Mouse (Mus musculus) bone marrow macrophage, adult 2 months (primary cell): ENCODE data around the gene Cbarp. TPM values are rescaled to one million over a fixed set of nuclear protein-coding genes. Genes with fewer than 3 reads are reported as not detected.

Experiments
- H3K27ac ChIP-seq: 2 replicates; pipeline ENCODE4 v1.5.1; 2012; ENCODE audit warnings: low read depth, low read length; ENCODE audit not compliant: insufficient read depth
- H3K4me1 ChIP-seq: 2 replicates; pipeline ENCODE4 v1.6.1; 2012; ENCODE audit warnings: low read length; ENCODE audit not compliant: control insufficient read depth, insufficient read depth
- H3K4me3 ChIP-seq: 2 replicates; pipeline ENCODE4 v1.5.1; 2012; ENCODE audit warnings: mild to moderate bottlenecking, low read length, moderate library complexity; ENCODE audit not compliant: insufficient read depth
- CTCF ChIP-seq: IDR thresholded peaks from 2 replicates; pipeline ENCODE4 v1.5.1; 2012; ENCODE audit warnings: low read depth, mild to moderate bottlenecking, low read length, moderate library complexity
- POLR2A ChIP-seq: IDR thresholded peaks from 2 replicates; pipeline ENCODE4 v1.6.1; 2012; ENCODE audit warnings: mild to moderate bottlenecking, low read depth, low read length, borderline replicate concordance
- polyA plus RNA-seq: library from polyadenylated mRNA; stranded (reverse); fragments of >200 nt; gene quantifications from 2 replicates; pipeline ENCODE4 v1.2.4, GENCODE M21; 2012; ENCODE audit not compliant: missing spikeins, insufficient read depth, insufficient read length

The Cbarp gene
- polyA plus RNA-seq, 1 experiment = 2.9 TPM

DNA sequence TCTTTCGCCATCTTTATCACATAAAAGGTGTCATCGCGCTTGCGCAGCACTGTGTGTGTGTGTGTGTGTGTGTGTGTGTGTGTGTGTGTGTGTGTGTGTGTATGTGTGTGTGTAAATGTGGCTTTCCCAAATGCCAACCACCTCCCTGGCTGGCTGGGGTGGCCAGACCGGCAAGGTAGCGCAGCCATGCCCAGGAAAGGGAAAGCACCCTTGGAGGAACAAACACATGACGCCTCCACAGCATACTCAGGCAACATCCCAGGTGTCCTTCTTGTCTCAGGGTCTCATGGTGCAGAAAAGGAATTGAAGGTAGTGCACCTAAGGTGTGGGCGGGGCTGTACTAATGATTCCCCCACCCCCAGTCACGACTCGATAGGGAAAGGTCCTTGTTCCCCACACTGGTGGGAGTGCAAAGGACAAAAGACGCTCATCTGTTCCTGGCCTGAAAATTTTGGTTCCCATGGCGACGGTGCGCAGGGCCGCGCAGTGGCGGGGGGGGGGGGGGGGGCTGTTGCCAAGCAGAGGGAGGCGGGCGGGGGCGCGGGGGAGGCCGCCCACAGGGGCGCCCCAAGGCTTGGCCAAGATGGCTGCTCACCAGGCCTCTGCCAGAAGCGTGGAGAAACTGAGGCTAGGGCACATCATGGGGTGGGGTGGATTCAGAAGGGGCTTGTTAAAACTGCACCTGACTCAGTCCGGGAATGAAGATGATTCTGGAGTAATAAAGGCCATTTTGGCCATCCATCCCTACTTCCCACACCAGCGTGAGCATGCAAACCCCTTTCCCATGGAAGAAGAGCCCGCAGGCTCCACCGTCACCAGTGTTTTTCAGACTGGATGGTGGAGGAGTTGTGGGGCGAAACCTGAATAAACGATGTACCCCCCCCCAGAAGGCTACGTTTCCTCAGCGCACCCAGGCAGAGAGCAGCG lies 2.7 kb downstream of the Cbarp start:
- Histone ChIP-seq H3K4me1 (peaks cover 6% of the 10 kb centered on the region), H3K4me3 (peak overlapping the region; percentile 60)

GRCm38 (mm10) chr10:80136952-80137625 lies 3.5 kb downstream of the Cbarp start:
- Histone ChIP-seq H3K4me3 (no peak overlapping the region), H3K4me1 (peaks cover 6% of the 10 kb centered on the region), H3K27ac (no peak overlapping the region)
- TF ChIP-seq CTCF = no peak
- TF ChIP-seq POLR2A = no peak

More for the DNA sequence above, 2.7 kb downstream of the Cbarp start:
- H3K27ac ChIP-seq = no peak overlapping the region
- TF ChIP-seq CTCF (no peak), POLR2A (no peak)

DNA sequence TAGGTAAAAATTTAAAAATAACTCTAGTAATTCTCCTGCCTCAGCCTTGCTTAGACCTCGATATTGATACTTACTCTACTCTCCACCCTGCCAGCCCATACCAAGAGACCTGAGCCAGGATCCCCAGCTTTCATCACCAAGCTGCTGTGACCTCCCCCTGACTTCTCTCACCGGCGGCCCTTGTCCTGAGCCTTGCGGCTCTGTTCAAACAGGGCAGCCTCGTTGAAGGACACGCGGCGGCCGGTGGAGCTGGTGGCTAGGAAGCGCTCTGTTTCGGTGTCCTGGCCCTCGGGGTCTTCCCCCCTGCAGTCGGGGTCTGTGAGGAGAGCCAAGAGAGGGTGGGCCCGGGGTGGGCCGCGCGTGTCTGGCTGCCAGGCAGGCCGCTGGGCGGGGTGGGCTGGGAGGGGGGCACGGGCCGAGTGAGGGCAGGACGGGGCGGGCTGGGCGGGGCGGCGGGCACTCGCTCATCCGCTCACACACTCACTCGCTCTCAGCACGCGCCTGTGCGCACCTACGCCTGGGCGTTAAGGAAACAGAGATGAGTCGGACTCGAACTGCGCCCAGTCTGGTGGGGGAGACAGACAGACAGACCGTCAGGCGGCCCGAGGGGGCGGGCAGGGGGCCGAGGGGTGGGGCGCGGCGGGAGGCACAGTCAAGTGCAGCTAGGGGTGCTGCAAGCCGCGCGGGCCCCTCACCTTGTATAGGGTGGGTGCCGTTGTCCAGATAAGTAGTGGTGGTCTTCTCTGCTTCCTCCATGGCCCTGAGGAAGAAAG lies 4.3 kb downstream of the Cbarp start:
- Histone ChIP-seq H3K27ac (no peak overlapping the region), H3K4me1 (peaks cover 6% of the 10 kb centered on the region), H3K4me3 (no peak overlapping the region)
- no peak for TF ChIP-seq CTCF
- TF ChIP-seq POLR2A = no peak

- TF ChIP-seq POLR2A = no peak
- H3K4me1 ChIP-seq = peaks cover 2% of the 10 kb centered on the region; the same call in 1 of the 2 replicates
- no peak overlapping the region for H3K27ac ChIP-seq
- no peak overlapping the region for H3K4me3 ChIP-seq
These were observed 5.0 kb downstream of the Cbarp start for GRCm38 (mm10) chr10:80135641-80136040.

DNA sequence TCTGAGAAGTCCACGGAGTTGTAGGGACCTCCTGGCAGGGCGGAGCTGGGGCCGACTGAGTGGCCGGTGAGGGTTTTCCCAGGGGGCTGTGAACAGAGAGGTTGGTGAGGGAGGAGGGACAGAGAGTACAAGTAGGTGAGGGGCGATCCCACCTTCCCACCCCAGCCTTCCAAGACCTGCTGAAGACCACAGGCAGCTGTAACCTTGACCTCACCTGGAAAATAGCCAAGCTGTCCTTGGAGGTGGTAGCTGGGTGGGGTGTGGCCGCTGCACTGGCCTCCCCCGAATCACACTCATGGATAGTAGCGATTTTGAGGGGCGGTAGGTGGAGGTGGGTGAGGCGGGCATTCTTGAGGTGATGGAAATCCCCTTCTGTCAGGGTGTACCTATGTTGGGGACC lies 5.5 kb downstream of the Cbarp start:
- TF ChIP-seq POLR2A = no peak
- TF ChIP-seq CTCF = no peak
- no peak overlapping the region for H3K27ac ChIP-seq
- H3K4me3 ChIP-seq = no peak overlapping the region
- H3K4me1 ChIP-seq = peaks cover 2% of the 10 kb centered on the region; the same call in 1 of the 2 replicates

DNA sequence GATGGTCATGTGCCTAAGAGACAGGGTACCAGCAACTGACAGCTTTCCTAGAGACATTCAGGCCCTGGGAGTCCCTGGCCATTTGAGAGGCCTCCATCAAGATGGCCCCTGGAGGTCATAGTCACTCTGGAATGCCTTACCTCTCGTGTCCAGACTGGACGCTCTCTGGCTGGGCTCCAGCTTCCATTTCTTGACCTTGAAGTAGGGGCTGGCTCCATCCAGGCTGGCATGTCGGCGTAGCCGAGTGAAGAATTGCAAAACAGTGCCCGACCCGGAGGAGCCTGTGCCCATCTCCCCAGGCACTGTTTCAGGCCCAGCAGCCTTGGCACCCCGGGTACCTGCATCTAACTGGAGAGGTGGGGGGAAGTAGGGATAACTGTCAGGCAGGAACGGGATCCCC lies 6.2 kb downstream of the Cbarp start:
- Histone ChIP-seq H3K4me3 (no peak overlapping the region), H3K27ac (no peak overlapping the region), H3K4me1 (peaks cover 2% of the 10 kb centered on the region; the same call in 1 of the 2 replicates)
- no peak for TF ChIP-seq POLR2A
- no peak for TF ChIP-seq CTCF

DNA sequence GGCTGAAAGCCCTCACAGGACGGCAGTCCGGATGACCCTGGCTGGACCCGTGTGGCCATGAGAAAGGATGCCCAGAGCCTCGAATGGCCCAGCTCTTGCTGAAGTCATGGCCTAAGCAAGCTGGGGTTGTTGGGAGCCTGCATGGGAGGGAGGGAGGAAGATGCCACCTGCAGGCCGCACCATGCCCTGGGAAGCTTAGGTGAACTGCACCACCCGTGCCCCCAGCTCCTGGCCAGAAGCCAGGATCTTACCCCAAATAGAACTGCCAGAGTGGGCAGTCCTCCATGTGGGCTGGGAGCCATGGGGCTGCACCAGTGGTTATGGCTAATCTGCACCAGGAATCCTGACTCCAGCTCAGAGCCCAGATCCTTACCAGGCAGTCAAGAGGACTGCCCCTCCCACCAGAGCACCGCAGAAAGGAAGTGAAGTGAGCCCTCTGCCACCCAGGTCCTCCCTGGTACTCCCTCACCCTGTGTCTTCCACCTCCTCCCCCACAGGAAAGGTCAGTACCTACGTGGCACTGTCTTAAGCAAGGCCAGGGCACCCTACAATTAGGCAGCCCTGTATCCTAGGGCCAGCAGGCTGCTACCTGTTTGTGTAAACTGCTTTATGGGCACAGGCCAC lies 7.3 kb downstream of the Cbarp start:
- Histone ChIP-seq H3K4me1 (peaks cover 2% of the 10 kb centered on the region; the same call in 1 of the 2 replicates), H3K4me3 (no peak overlapping the region), H3K27ac (no peak overlapping the region)
- no peak for TF ChIP-seq POLR2A
- TF ChIP-seq CTCF = no peak

- TF ChIP-seq CTCF (no peak), POLR2A (no peak)
- Histone ChIP-seq H3K4me1 (peaks cover 2% of the 10 kb centered on the region; the same call in 1 of the 2 replicates), H3K27ac (no peak overlapping the region), H3K4me3 (no peak overlapping the region)
These were observed 8.7 kb downstream of the Cbarp start for GRCm38 (mm10) chr10:80131952-80132350.

GRCm38 (mm10) chr10:80131316-80131951 lies 9.2 kb downstream of the Cbarp start:
- Histone ChIP-seq H3K4me1 (peaks cover 2% of the 10 kb centered on the region; the same call in 1 of the 2 replicates), H3K4me3 (no peak overlapping the region), H3K27ac (no peak overlapping the region)
- TF ChIP-seq CTCF = no peak
- no peak for TF ChIP-seq POLR2A
